Mouse (Mus musculus) embryo, embryonic 9.5 days (tissue): Measurements from ENCODE around the gene Farp1.

Source experiments
- DNase-seq: peaks from one replicate; pipeline ENCODE4 v3.0.0-alpha.2; 2017; ENCODE audit errors: extremely low spot score

Gene Farp1

DNA sequence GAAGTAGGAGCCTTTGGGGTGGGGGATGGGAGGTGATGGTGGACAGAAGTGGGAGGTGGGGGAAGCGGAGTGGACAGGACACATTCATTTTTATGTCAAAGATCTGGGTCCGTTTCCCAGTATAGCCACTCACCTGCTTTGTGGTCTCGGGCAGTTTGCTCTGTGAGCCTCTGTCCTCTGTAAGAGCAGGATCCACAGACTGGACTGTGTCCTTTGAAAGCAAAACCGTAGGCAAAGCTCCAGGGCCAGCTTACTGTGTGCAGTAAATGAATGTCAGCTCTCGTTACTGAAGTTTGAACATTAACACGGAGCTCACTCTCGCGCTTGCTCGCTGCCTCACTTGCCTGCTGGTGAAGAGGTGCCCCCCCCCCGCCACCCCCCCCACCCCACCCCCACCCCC, 110.7 kb downstream of the Farp1 start:
- DNase-seq, result no peak

DNA sequence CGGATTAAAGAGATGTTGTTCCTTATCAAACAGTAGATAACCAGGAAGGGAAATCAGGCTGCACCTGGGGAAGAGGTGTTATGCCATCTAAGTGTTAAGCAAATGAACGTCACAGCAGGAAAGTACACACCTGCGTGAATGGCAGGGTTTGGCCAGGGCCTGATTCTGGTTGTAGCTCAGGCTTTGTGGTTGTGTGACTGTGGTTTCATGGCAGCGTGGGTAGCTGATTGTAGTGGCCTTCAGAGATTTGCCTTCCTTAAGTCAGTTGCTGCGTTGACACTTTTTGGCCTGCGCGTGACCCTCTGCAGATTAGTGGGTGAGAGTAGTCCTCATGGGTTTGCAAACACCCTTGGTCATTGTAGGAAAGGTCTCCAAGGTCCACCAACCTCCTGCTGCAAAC, 111.2 kb downstream of the Farp1 start:
- DNase-seq, result no peak

DNA sequence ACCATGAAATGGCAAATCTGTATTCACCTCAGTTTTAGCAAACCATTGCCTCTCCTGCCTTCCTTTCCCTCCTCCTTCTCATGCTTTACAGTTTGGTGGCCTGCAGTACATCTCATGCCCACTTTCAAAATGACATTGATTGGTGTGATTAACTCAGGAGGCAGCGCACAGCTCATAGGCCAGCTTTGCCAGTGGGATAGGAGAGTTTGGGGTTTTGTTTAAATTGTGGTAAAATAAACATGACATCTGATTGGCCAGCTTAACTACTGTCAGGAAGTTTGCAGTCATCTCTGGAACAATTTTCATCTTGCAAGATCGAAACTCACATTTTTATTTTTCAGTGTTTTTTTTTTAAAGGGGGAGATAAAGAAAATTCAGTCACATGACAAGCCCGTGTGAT, 112.0 kb downstream of the Farp1 start:
- no peak for DNase-seq

DNA sequence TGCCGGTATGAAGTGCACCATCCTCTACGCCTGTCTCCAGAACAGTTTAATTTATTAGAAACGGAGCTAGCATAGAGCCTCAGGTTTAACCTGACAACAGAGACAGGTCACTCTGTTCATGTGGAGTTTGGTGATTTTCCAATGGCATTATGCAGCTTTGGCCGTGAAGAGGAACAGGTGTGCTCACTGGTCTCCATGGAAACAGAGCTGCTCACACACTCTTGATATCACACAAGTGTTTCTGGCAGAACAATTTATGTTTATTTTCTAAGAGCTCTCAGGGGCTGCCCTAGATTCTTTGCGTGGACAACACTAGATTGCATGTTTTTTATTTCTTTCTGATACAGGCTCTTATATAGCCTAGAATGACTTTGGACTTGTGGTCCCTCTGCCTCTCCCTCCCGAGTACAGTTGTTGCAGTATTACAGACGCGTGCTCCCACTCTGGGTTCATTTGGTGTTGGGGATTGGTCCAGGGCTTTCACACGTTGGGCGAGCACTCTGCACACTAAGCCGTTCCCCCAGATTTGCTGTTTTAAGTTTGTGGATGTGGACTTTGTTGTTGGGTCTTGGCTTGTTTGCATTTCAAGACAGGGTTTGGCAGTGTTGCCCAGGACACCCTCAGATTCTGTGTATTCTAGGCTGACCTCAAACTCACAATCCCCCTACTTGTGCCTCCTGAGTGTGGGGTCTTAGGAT, 113.2 kb downstream of the Farp1 start:
- no peak for DNase-seq

DNA sequence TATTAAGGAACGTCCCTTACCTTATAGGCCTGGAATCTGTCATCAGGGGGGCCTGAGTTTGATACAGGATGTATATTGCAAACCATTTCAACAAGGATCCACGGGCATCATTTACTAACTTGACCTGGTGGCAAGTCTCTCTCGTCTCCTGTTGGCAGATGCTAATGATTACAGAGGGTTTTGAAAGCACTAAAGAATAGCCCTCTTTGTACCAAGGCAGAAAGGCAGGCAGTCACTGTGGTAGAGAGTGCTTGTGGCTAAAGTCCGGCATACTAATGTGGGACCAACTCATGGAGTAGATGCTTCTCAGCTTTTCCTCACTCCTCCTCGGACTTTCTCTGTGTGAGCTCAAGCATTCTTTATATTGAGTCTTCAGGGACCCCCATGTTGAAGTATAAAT, 115.0 kb downstream of the Farp1 start:
- no peak for DNase-seq

DNA sequence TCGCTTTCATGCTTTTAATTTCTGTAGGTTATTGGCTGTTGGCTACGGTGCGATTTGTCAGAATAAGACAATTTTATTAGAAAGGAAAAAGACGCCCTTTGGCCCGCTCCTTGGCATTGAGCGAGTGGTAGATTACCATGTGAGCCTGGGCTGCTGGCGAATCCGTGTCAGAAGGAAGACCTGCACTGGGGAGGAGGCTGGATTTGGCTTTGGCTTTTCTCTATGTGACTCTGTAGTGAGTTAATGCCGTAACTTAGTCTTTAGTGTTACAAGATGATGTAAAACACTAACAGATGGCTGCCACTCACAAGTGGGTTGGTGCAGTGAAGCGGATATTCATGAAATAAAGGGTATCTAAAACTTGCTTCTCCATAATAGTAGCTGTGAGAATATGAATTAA, 116.8 kb downstream of the Farp1 start:
- DNase-seq, result no peak

DNA sequence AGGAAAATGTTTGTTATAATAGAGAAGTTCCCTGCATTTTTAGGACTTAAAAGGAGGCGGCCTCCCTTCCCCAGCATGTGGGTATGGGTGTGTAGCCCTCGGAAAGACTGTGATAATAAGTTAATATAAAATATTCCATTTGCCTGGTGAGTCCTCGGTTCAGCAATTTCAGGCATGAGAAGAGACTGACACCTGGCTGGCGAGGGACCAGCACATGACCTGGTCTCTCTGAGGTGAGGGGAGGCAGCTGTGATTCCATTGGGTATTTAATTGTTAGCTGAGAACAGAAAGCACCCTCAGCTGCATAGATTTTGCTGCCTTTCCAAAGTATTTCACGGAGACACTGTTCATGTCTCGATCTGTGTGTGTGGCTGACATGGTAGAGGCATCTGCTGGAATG, 117.8 kb downstream of the Farp1 start:
- DNase-seq, result no peak

DNA sequence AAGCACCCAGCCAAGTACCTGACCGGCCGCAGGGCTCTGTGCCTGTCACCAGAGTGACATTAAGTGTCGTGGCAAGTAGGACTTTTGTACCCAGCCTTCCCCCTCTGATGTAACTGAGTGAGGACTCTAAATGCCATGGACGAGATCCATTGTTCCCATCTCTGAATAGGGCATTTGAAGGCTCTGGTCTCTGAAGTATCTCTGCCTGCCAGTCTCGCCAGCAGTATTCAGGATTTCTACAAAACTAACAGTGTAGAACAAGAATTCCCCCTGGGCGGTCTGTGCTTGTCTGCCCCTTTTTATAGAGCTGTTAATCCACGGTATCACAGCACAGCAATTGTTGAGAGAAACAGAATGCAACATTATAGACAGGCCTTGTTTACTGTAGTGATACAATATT, 118.3 kb downstream of the Farp1 start:
- DNase-seq, result no peak

DNA sequence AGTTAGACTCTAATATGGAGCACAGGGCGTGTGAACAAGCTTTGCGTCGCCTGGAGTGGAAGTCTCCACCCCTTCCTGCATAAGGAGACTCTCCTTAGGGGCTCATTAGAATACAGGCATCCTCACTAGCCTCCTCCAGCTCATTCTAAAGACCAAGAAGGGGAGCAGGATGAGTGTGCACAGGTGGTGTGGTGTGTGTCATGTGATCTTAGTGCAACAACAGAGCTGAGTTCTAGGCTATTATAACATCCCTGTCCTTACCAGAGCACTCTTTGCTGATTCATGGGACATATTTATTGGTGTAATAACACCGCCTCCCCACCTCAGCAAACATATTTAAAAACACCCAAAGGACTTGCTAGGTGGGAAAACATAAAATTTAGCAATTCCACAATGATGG, 120.2 kb downstream of the Farp1 start:
- no peak for DNase-seq

DNA sequence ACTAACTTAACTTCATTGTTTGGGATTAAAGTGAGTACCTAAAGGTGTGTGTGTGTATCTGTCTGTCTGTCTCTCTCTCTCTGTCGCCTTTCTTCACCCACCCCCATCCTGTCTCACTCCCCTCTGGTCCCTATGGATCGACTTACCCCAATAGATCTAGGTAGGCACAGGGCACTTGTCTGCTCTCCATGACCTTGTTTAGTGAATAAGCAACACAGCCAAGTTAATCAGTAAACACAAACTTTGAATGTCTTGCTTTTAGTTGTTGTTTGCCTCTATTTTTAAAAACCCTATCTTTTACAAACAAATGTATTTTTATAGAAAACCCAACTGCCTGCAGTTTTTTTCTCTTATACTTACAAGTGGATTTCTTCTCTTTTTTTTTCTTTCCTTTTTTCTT, 123.6 kb downstream of the Farp1 start:
- DNase-seq, result no peak

DNA sequence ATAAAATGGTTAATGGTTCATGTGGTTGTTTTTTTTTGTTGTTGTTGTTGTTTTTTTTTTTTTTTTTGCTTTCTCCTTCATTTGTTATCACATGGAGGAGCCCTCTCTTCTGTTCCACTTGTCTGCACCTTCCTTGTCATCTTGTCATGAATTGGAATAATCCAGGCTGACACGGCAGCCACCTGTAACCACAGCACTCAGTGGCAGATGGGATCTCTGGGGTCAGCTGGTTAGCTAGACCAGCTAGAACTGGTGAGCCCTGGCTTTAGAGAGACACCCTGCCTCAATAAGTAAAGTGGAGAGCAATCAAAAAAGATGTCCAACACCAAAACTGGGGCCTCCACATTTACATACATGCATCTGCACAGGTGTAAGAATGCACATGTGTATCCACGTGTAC, 127.8 kb downstream of the Farp1 start:
- no peak for DNase-seq

DNA sequence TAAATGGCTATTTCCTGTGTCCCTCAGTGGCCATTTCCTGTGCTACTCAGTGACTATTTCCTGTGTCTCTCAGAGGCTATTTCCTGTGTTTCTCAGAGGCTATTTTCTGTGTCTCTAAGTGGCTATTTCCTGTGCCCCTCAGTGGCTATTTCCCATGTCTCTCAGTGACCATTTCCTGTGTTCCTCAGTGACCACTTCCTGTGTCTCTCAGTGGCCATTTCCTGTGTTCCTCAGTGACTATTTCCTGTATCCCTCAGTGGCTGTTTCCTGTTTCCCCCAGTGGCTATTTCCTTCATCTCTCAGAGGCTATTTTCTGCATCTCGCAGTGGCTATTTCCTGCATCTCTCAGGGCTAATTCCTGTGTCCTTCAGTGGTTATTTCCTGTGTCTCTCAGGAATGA, 129.9 kb downstream of the Farp1 start:
- DNase-seq, result no peak

DNA sequence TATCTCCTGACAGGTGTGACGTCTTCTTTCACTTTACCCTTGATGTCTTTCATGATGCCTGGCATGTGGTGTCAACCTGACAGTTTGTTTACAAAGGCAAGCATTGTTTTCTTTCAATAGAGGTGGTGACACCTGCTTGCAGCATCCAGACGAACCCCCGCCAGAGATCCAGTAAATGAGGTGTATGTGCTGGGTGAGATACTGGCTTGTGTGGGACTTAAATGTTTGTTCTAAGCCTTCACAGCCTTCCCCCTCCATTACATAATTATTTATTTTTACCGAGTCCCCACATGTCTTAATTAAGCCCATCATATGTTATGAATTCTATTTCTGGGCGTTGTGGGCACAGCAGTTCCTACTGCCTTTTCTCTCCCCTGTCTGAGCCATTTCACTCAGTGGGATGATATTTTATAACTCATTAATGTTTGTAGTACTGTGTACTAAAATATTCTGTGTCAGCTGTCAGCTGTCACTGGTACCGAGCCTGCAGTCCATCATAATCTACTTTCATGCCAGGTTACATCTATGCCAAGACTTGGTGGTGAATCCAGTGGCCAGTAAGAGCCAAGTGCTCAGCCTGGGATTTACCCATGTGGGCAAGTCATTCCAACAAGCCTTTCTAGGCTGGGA, 130.5 kb downstream of the Farp1 start:
- DNase-seq, result no peak

DNA sequence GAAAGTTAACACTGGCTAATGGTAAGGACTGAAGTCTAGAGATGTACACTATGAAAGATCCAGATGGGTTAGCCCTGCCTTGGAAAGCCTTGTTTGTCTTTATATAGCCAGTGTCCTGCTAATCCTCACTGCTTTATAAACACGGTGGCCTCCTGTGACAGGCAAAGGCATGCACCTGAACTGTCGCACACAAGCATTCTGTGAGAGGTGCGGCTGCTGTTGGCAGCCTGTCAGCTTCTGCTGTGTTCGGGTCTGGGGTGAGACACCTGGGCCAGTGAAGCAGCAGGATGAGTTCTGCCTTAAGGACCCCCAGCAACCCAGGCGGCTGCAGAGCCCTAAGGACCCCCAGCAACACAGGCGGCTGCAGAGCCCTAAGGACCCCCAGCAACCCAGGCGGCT, 131.0 kb downstream of the Farp1 start:
- DNase-seq, result no peak

DNA sequence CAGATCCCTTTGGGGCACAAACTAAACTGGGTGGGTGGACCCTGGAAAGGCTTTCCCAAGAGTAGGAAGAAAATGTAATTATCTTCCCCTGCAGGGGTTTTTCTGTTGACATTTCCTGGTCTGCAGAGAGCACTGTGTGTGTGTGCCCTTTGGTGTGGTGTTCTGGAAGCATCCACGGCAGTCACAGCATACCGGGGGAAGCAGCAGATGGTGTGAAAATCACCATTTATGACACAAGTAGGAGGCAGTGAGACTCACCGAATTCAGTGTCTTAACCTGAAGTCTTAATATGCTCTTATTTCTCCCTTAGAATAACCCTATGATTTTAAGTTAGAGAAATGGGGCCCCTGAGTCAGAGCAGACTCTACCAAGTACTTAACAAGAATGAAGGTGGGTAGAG, 133.7 kb downstream of the Farp1 start:
- DNase-seq, result no peak

DNA sequence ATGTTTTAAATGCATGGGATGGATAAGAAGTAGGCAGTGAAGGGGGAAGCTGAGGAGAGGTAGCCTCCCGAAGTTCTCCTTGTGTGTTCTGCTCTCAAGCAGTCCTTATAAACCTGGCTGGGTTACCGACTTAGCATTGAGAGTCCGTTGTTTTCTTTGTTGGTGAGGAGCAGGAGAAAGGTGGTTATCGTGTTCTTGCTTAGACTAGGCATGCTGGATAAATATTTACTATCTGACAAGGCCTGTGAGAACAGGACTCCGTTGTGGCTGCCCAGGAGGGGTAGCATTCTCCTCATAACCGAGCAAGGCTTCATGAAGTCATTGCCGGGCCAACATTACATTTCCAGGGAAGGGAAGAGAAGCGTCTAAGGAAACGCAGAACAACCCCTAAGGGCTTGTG, 135.3 kb downstream of the Farp1 start:
- no peak for DNase-seq

DNA sequence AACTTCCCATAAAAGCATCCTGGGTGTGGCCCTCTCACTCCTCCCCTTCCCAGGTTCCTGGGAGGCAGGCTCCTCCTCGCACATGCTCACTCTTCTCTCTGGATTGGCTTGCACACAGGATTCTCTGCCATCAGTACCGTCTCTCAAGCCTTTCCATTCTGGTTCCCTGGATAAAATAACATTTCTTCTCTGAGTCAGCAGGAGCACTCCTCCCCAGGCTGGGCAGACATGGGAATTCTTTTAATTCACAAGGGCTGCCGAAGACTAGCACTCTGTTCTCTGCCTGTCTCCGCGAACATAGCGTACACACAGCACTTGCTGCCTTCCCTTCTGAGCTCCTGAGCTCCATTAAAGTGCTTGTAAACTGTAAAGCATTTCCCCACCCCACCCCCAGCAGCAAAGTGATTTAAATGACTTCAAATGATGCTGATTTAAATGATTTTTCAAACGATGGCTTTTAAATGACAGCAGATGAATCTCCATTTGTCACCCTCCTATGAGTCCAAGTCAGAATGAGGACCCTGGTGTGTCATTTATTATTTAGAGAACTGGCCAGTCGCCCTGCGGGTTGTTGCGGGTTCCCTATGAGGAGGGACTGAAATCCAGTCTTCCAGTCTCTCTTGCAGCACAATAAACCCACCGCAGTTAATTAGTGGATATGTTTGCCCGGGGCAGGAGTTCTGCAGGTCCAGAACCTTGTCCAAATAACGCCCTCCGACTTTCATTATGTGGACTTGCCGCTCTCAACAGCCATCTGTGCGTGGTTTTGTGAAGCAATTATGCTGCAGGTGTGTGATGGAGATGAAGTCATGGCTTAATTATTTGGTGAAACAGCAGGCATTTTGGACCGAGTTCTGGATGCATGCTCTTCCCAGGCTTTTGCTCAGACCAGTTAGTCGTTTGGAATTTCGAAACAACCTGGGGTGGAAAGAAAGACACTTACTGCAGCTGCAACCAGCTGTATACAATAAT, 137.4 kb downstream of the Farp1 start:
- no peak for DNase-seq

DNA sequence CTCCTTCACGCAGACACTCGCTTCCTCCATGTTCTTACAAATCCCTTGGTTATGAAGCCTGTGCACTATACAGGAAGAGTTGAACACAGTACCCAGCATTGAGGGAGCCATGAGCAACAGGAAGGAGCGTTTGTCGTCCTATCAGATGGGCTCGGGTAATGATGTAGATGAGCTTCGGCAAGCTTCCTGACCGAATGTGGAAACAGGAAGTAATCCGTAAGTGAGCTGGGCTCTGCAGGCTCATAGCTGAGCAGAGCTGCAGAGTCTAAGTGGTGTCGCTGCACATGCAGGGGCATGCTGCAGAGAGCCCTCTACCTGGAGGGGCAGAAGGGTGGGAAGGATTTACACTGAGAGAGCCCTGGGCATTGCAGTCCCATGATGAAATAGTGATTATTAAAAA, 140.4 kb downstream of the Farp1 start:
- DNase-seq, result no peak

DNA sequence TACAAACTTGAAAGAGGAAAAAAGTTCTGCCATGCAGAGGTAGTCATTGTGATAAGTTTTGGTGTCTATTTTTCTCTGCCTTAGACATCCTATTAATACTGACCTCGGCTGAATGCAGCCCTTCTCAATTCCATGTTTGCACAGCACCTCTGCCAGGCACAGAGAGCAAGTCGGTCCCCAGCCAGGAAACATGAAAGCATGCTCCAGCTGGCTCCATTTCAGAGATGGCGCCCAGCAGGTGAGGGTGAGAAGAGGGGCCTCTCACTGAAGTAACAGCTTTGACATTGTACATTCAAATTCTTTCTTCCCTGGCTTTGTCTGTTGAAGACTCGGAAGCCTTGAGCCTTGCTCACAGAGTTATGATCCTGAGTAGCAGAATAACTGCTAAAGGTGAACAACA, 140.9 kb downstream of the Farp1 start:
- no peak for DNase-seq

DNA sequence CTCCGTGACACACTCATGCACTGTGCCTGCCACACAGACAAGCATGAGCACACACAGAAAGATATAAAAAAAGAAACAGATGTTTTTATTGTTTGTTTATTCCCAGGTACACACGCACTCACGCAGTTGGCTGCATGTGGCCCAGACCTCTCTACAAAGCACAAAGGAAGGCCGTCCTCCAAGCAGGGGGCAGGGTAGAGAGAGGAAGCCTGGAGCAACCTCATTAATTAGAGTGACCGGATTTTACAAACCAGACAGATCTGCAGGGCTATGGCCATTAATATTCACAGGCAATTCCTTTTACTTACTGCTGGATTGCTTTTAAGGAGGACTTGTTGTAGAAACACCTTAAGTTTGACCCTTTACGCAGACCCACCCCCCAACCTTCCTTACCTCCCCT, 142.9 kb downstream of the Farp1 start:
- DNase-seq, result no peak

DNA sequence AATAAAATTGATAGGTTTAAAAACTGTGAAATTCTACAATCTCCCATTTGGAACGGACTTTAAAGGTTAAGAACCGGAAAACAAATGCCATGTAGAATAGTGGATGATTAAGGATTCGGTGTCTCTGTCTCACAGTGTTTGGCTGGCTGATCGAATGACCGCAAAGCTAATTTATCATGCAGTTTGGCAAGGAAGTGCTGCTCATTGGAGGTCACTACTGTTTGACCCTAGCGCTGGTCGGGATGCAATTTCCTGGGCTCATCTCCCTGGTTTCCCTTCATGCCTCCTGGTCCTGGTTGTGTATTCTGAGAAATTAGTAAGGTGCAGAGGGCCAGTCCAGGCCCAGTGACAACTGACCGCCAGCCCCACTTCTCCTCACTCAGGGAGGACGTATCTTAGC, 145.6 kb downstream of the Farp1 start:
- DNase-seq, result no peak

DNA sequence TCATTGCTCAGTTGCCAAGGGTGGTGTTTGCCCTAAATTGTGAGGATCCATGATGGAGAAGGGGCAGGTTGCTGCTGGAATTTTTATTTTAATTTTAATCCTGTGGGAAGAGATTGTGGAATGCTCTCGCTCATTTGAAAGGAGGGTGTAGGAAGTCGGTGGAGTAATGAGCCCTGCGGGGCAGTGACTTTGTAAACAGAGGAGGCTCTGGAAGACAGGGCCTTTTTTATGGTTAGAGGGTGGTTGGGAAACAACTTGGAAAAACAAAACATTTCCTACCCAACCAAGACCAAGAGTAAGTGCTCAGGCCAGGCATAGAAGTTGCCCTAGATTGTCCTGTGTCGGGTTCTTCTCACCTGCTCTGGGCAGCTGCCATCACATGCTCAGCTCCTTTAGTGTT, 146.8 kb downstream of the Farp1 start:
- DNase-seq, result no peak

DNA sequence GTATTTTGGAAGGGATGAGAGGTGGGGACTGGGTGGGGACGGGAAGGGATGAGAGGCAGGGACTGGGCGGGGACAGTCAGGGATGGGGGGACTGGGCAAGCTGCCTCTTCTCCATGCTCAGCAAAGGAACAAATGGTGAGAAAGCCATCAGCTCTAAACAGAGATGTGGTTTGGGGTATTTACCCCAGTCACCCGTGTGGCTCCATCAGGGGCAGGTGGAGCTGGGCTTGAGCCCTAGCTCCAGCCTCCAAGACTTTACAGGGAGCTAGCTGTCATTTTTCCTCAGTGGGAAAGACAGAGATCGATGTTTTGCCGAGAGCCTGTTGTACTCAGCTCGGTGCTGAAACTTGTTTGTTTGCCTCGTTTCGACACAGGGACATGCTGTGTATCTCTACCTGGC, 148.0 kb downstream of the Farp1 start:
- DNase-seq, result no peak
